Mouse (Mus musculus) CH12.LX (cell line): ENCODE results near the gene Gpm6b. TPM values are rescaled to one million over a fixed set of nuclear protein-coding genes. Genes with fewer than 3 reads are reported as not detected.

Experiments
- DNase-seq: peaks from one replicate; pipeline ENCODE4 v3.0.0-alpha.2; 2013; ENCODE audit errors: extremely low read depth
- H3K27ac ChIP-seq: 2 replicates; pipeline ENCODE4 v1.5.1; 2012; ENCODE audit warnings: low read depth, mild to moderate bottlenecking, control low read depth, moderate library complexity; ENCODE audit not compliant: insufficient read depth
- H3K27me3 ChIP-seq: replicated peaks from 2 replicates; pipeline ENCODE3; 2012; ENCODE audit warnings: inconsistent platforms
- H3K36me3 ChIP-seq, 2 experiments: replicated peaks in 1 of 2; 2 replicates each; pipeline versions ENCODE3 to v1.6.1; 2012; ENCODE audit warnings: inconsistent platforms in 1 of 2, low read length in 1 of 2, mild to moderate bottlenecking in 1 of 2, mixed read lengths in 1 of 2, moderate library complexity in 1 of 2; ENCODE audit not compliant: control insufficient read depth in 1 of 2, insufficient read depth in 1 of 2
- H3K4me1 ChIP-seq, 2 experiments: 2 replicates each; pipeline ENCODE4 v1.6.1; 2012; ENCODE audit warnings: inconsistent platforms in 1 of 2, moderate library complexity in 1 of 2; ENCODE audit not compliant: insufficient read depth in 2 of 2, control insufficient read depth in 1 of 2
- H3K4me2 ChIP-seq: 2 replicates; pipeline ENCODE4 v1.6.1; 2012; ENCODE audit warnings: low read depth, mild to moderate bottlenecking, control low read depth; ENCODE audit not compliant: poor library complexity, insufficient read depth, severe bottlenecking
- H3K4me3 ChIP-seq, 3 experiments: fragments of 150-350 bp in 1 of 3; sonication (generic) in 1 of 3; replicated peaks in 1 of 3; 2 replicates each; pipeline versions ENCODE3 to v1.5.1; 2011 to 2012; ENCODE audit warnings: low read depth in 2 of 3, low read length in 2 of 3, mild to moderate bottlenecking in 2 of 3, moderate library complexity in 2 of 3, control low read depth in 1 of 3, improper control_type of control experiment in 1 of 3, inconsistent platforms in 1 of 3, mixed read lengths in 1 of 3; ENCODE audit not compliant: poor library complexity in 1 of 3
- H3K79me2 ChIP-seq: replicated peaks from 2 replicates; pipeline ENCODE4 v1.6.1; 2012; ENCODE audit warnings: mild to moderate bottlenecking, moderate library complexity; ENCODE audit not compliant: control insufficient read depth, poor library complexity, insufficient read depth, severe bottlenecking; ENCODE audit errors: extremely low read depth
- H3K9ac ChIP-seq: 2 replicates; pipeline ENCODE4 v1.6.1; 2012; ENCODE audit warnings: low read depth, mild to moderate bottlenecking, control low read depth, moderate library complexity; ENCODE audit not compliant: insufficient read depth
- H3K9me3 ChIP-seq: replicated peaks from 2 replicates; pipeline ENCODE3; 2012; ENCODE audit warnings: low read length, inconsistent platforms, mixed read lengths
- CHD1 ChIP-seq: IDR thresholded peaks from 2 replicates; pipeline ENCODE4 v1.6.1; 2012; ENCODE audit warnings: low read depth, low read length, improper control_type of control experiment, inconsistent platforms
- E2F4 ChIP-seq: IDR thresholded peaks from 2 replicates; pipeline ENCODE4 v1.6.1; 2011; ENCODE audit warnings: low read depth, low read length, improper control_type of control experiment; ENCODE audit not compliant: insufficient replicate concordance
- ELF1 ChIP-seq: IDR thresholded peaks from 2 replicates; pipeline ENCODE4 v1.6.1; 2014; ENCODE audit warnings: low read depth, mild to moderate bottlenecking, inconsistent platforms, low read length, improper control_type of control experiment
- EP300 ChIP-seq: IDR thresholded peaks from 2 replicates; pipeline ENCODE4 v1.6.1; 2011; ENCODE audit warnings: low read length, improper control_type of control experiment
- JUND ChIP-seq: conservative IDR thresholded peaks from 2 replicates; pipeline ENCODE4 v1.6.1; 2011; ENCODE audit warnings: low read depth, low read length, improper control_type of control experiment
- MAFK ChIP-seq: IDR thresholded peaks from 2 replicates; pipeline ENCODE4 v1.6.1; 2011; ENCODE audit warnings: low read length, improper control_type of control experiment; ENCODE audit not compliant: insufficient replicate concordance
- MAX ChIP-seq: IDR thresholded peaks from 2 replicates; pipeline ENCODE4 v1.6.1; 2011; ENCODE audit warnings: low read length, improper control_type of control experiment
- MEF2A ChIP-seq: IDR thresholded peaks from 2 replicates; pipeline ENCODE4 v1.6.1; 2014; ENCODE audit warnings: low read depth, mild to moderate bottlenecking, inconsistent platforms, low read length, improper control_type of control experiment, borderline replicate concordance
- MXI1 ChIP-seq: IDR thresholded peaks from 2 replicates; pipeline ENCODE4 v1.6.1; 2011; ENCODE audit warnings: mild to moderate bottlenecking, low read depth, low read length, improper control_type of control experiment
- MYC ChIP-seq: IDR thresholded peaks from 2 replicates; pipeline ENCODE4 v1.6.1; 2011; ENCODE audit warnings: low read depth, mild to moderate bottlenecking, improper control_type of control experiment, low read length
- POLR2AphosphoS2 ChIP-seq: IDR thresholded peaks from 2 replicates; pipeline ENCODE4 v1.6.1; 2011; ENCODE audit warnings: low read depth, low read length, improper control_type of control experiment
- RAD21 ChIP-seq: IDR thresholded peaks from 2 replicates; pipeline ENCODE4 v1.6.1; 2011; ENCODE audit warnings: low read depth, mild to moderate bottlenecking, low read length, improper control_type of control experiment, moderate library complexity
- RCOR1 ChIP-seq: conservative IDR thresholded peaks from 2 replicates; pipeline ENCODE4 v1.6.1; 2012; ENCODE audit warnings: low read depth, mild to moderate bottlenecking, inconsistent platforms, low read length, improper control_type of control experiment
- TBP ChIP-seq: conservative IDR thresholded peaks from 2 replicates; pipeline ENCODE4 v1.6.1; 2011; ENCODE audit warnings: low read depth, low read length, improper control_type of control experiment
- ZKSCAN1 ChIP-seq: IDR thresholded peaks from 2 replicates; pipeline ENCODE4 v1.6.1; 2012; ENCODE audit warnings: low read depth, inconsistent platforms, low read length, improper control_type of control experiment, borderline replicate concordance
- ZNF384 ChIP-seq: IDR thresholded peaks from 2 replicates; pipeline ENCODE4 v1.6.1; 2012; ENCODE audit warnings: low read depth, low read length, improper control_type of control experiment, inconsistent platforms
- dilution Hi-C: fragments of 300-500 bp; cut with MboI; formaldehyde crosslinking; loops from 2 replicates; pipeline ENCODE4 v1.14.3; 2020; ENCODE audit warnings: low sequenced_read_pairs; ENCODE audit not compliant: extremely low pct_unique_long_range_greater_than_20kb, extremely low pct_ligation_motif_present
- in situ Hi-C: fragments of 300-500 bp; cut with MboI; formaldehyde crosslinking; loops from 3 replicates; pipeline ENCODE4 v1.14.3; 2019; ENCODE audit warnings: low sequenced_read_pairs, low pct_ligation_motif_present, low pct_unique_long_range_greater_than_20kb, mixed read lengths
- polyA plus RNA-seq: library from polyadenylated mRNA; unstranded; fragments of >175 nt; gene quantifications from 2 replicates; pipeline ENCODE4 v1.2.1, GENCODE M21; 2012; ENCODE audit warnings: low read depth; ENCODE audit not compliant: insufficient read length
- total RNA-seq, 2 experiments: library from RNA; depleted of rRNA; stranded (reverse); fragments of 300-350 nt in 1 of 2; fragments of >200 nt in 1 of 2; gene quantifications; 2 replicates each; pipeline ENCODE4 v1.2.3; 2012 to 2014

Gpm6b gene
- total and polyA plus RNA-seq, 3 experiments: 0.64 to 1.9 (median 1.8) TPM

- dilution Hi-C loops (no loop called here), in situ Hi-C loops (loop anchor here (25.0 kb wide), 1 partner anchor 321 kb away; no protein-coding TSS in a partner anchor)
Observed at GRCm38 (mm10) chrX:166316552-166317375, 78.1 kb downstream of the Gpm6b start.

GRCm38 (mm10) chrX:166317376-166317679 is 78.6 kb downstream of the Gpm6b start:
- Histone ChIP-seq H3K36me3 (no peaks in the 10 kb centered on the region), H3K9me3 (no peaks in the 10 kb centered on the region), H3K4me3 (no peak overlapping the region), H3K27ac (no peak overlapping the region), H3K79me2 (no peaks in the 10 kb centered on the region), H3K4me1 (peaks cover 2 to 16% of the 10 kb centered on the region in 2 experiments; a peak in 2 of 4 replicates), H3K9ac (no peak overlapping the region), H3K27me3 (no peaks in the 10 kb centered on the region), H3K4me2 (no peak overlapping the region)
- DNase-seq: no peak
- dilution Hi-C loops: no loop called here
- in situ Hi-C loops: loop anchor here (25.0 kb wide), 1 partner anchor 320 kb away; no protein-coding TSS in a partner anchor
- TF ChIP-seq POLR2AphosphoS2 (no peak), MXI1 (no peak), ZNF384 (no peak), ELF1 (no peak), CHD1 (no peak), TBP (no peak), ZKSCAN1 (no peak), MYC (no peak), MAFK (no peak), JUND (no peak), RCOR1 (no peak), RAD21 (no peak), MEF2A (no peak)
- TF ChIP-seq, all 38 proteins: peak for 0

More at GRCm38 (mm10) chrX:166316552-166317375, 78.1 kb downstream of the Gpm6b start:
- Histone ChIP-seq H3K9me3 (no peaks in the 10 kb centered on the region), H3K79me2 (no peaks in the 10 kb centered on the region), H3K9ac (no peak overlapping the region), H3K4me3 (no peak overlapping the region), H3K27ac (no peak overlapping the region), H3K4me2 (no peak overlapping the region), H3K36me3 (no peaks in the 10 kb centered on the region), H3K4me1 (peaks cover 2 to 16% of the 10 kb centered on the region in 2 experiments; a peak in 2 of 4 replicates), H3K27me3 (no peaks in the 10 kb centered on the region)
- no peak for TF ChIP-seq E2F4
- TF ChIP-seq MAX: no peak
- TF ChIP-seq JUND: no peak
- peak; percentile 34; the same call in 1 of the 2 replicates for TF ChIP-seq EP300
- peak; percentile 58 for DNase-seq
